Mouse (Mus musculus) frontal cortex, adult 2 months (tissue): ENCODE results near the gene Akap13. TPM values are rescaled to one million over a fixed set of nuclear protein-coding genes. Genes with fewer than 3 reads are reported as not detected.

Source experiments
- DNase-seq, 2 experiments: peaks; one replicate each; pipeline ENCODE4 v3.0.0; 2022; ENCODE audit warnings: low spot score in 1 of 2; ENCODE audit errors: extremely low spot score in 1 of 2
- polyA plus RNA-seq: library from polyadenylated mRNA; depleted of rRNA; stranded (reverse); fragments of >200 nt; gene quantifications from 2 replicates; pipeline ENCODE4 v1.2.3, GENCODE M21; 2012

The Akap13 gene
- polyA plus RNA-seq, 1 experiment = 23.3 TPM

DNA sequence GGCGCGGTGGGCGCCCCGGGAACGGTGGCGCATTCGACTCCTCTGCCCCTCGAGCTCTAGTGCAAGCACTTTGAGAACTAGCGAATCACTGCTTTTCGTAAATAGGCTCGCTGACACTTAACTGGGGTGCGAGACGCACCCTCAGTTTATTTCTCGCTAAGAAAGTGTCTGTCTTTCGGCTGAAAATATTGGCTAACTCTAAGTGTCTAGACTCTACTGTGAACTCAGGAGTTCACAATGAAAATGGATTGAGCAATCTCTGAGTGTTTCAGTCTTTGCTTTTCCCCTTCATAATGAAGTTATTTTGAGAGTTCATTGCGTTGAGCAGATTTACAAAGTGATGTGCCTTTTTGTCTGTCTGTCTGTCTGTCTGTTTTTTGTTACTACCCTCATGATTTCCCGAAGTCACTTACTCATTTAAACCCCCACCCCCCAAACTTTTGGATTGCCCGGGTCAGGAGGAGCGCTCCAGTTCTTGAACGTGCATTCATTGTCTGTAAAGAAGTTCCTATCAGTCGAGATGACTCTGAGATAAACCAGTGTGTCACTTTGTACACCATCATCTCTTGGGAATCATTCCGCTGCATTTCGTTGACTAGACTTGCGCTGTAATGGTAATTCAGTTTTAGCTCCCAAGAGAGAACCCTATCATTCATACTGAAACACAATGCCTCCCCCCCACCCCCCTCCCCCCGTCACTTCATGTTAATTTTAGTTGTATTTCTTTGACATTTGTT is 986 bp downstream of the Akap13 start:
- DNase-seq = peak in 1 of 2 experiments; percentile 17

GRCm38 (mm10) chr7:75460290-75460689 is 5.0 kb downstream of the Akap13 start:
- DNase-seq = no peak

DNA sequence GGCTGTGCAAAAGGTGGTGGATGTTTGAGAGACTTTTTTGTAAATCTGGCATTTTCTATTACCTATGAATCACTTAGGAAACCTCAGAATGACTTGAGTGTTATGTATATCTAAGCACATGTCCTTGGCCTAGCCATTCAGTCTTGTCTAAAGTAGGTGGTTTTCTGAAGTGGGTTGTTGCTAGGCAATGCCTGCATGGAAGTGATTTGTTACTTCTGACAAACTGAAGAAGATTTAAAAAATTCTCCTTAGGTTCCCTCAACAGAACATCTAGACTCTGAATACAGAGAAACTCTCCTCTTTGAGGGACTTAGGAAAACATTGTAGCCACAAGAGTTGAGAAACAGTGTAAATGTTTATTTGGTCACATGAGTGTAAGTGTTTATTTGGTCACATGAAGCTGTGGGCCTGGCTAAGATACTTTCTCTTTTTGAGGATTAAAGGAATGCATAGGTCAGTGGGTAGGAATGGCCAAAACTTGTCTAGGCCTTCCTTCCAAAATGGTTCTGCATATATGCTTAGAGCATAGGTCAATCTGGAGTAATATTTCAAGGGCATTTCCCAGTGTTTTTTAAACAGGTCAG is 8.3 kb downstream of the Akap13 start:
- peak; percentile 15 to 20 for DNase-seq

DNA sequence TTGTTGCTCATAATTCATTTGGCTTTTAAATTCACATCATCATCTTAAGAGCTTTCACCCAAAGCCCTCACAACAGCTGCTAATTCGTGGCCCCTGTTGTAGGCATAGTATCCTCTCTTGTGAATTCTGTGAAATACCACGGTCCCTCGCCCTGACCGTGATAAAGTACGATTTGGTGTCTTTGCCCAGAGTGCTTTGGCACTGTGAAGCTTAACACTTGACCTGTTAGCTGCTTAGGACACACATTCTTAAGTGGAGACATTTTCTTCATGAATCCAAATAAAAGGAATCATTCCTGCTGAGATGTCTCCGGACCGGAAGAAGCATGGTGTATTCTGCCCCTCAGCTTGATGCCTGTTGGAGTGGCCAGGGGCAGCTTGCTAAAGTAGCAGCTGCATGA is 12.5 kb downstream of the Akap13 start:
- no peak for DNase-seq

DNA sequence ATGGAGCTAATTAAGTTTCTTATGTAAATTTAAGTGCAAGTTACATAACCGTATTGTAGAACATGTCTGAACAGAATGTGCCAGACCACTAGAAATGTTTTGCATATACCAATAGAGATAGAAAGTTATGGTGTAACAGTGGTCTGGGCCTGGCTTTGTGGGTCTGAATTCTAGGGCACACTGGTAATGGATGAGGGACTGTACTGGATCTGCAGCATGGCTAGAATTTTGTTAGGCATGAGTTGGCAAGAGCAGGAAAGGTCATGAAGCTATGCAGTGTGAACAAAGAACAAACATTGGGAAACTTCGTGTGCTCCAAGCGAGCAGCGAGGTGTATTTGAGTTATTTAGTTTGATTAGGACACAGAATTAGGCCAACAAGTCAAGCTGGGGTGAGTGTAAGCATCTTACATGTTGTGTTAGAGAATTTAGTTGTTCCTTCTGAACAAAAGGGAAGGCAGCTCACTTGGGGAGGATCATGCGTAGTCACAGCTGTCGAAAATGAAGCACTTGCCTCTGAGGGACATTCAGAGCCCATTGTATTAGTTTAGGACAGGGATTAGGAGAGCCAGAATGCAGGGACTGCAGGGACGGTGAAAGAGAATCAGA is 15.1 kb downstream of the Akap13 start:
- no peak for DNase-seq

- no peak for DNase-seq
Observed at GRCm38 (mm10) chr7:75472316-75473195, 17.2 kb downstream of the Akap13 start.

- no peak for DNase-seq
Observed at GRCm38 (mm10) chr7:75473294-75473693, 18.0 kb downstream of the Akap13 start.

GRCm38 (mm10) chr7:75474064-75474463 is 18.7 kb downstream of the Akap13 start:
- no peak for DNase-seq

GRCm38 (mm10) chr7:75474564-75475150 is 19.3 kb downstream of the Akap13 start:
- DNase-seq = no peak

- DNase-seq = no peak
Observed at GRCm38 (mm10) chr7:75478060-75478459, 22.7 kb downstream of the Akap13 start.

- DNase-seq = no peak
Observed at GRCm38 (mm10) chr7:75480721-75481426, 25.5 kb downstream of the Akap13 start.

DNA sequence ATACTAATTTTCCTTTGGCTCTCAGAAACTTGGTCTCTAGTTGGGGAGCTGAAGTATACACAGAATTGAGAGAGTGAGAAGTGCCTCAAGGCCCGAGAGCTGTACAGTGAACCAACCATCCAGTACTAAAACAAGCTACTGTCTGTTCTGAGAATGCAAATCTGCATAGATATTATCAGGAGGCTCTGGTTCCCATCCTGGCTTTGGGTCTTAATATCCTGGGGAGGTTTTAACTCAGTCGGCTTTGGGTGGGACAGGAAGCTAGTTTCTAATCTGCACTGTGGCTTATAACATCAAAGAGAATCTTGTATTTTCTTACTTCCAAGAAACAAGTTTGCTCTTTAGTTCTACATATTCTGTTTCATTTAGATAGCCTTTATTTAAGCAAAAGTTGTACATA is 30.7 kb downstream of the Akap13 start:
- DNase-seq = no peak

- DNase-seq = peak in 1 of 2 experiments; percentile 3
Observed at GRCm38 (mm10) chr7:75495941-75496441, 40.7 kb downstream of the Akap13 start.

DNA sequence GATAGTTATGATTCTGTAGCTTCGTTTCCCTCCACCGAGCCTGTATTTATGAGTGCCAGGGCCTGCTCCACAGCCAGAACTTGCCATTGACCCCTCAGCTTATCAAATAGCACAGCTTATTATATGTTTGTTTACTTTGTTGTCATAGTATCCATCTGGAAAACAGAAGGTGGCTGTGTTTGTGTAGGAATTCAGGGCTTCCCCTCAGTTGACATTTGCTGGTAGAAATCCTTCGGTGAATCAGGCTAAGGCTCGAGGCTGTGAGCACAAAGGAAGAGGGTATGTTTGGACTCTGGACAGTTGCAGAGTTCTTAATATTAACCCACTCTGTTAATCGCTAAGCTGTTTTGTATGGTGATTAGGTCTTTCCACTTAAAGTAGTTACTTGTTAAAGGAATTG is 43.3 kb downstream of the Akap13 start:
- DNase-seq = no peak

GRCm38 (mm10) chr7:75499271-75499670 is 43.9 kb downstream of the Akap13 start:
- no peak for DNase-seq

DNA sequence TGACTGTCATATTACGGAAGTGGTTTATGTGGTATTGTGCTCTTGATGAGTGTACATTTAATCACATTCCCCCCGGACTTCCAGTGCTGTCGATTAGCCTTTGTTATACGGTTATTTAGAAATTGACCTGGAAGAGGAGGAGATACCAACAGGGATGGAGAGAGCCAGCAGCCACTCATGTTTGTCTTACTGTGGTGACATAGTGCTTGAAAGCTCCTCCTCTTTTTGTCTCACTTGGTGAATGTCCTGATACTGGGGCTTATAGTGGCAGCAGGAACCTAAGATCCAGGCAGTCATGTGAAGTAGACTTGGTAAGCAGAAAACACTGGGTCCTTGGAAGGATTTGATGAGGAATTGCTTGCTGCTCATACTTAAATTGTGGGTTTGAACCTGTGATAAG is 44.8 kb downstream of the Akap13 start:
- DNase-seq = no peak

DNA sequence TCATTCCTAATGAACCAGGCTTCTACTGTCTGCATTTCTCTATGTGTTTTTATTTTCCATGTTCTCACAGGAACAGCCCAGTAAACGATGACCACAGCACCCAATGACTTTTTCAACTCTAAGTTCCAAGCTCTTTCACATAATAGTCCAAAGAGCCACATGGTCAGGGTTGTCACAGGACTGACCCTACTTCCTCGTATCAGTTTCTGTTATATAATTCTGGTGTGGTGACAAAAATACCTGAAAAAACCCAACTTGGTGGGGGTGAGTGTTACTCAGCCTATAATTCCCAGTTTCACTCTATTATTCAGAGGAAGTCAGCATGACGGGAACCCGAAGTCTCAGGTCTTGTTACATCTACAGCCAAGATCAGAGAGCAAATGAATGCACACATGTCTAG is 45.5 kb downstream of the Akap13 start:
- DNase-seq = no peak

- no peak for DNase-seq
Observed at GRCm38 (mm10) chr7:75504524-75504923, 49.2 kb downstream of the Akap13 start.

- no peak for DNase-seq
Observed at GRCm38 (mm10) chr7:75506628-75507027, 51.3 kb downstream of the Akap13 start.
